Mouse (Mus musculus): ENCODE measurements around the gene Rdm1. TPM values are rescaled to one million over a fixed set of nuclear protein-coding genes. Genes with fewer than 3 reads are reported as not detected.

Gene Rdm1
- polyA plus RNA-seq, 1 experiment from 2014 or later = 24.8 TPM

- H3K9ac ChIP-seq (replicated peaks) = peak within 1 kb of the TSS; percentile 79
- H3K27me3 ChIP-seq = peaks cover 10% of the 10 kb centered on the region
- ATAC-seq = peak; percentile 97
- peak within 1 kb of the TSS; percentile 59 for H3K4me3 ChIP-seq (replicated peaks)
- peak within 1 kb of the TSS; percentile 80 for H3K4me2 ChIP-seq (replicated peaks)
- peaks cover 29% of the 10 kb centered on the region for H3K4me1 ChIP-seq (replicated peaks)
- H3K36me3 ChIP-seq = no peaks in the 10 kb centered on the region
- peak within 1 kb of the TSS; percentile 88 for H3K27ac ChIP-seq
- no peaks in the 10 kb centered on the region for H3K9me3 ChIP-seq
- WGBS = 8% methylated on average over 34 of the region's 34 CpGs
These were observed 38.0 kb downstream of the Rdm1 start, which contains the start of gene Arl4d for GRCm38 (mm10) chr11:101664825-101665635. Arl4d (plus strand) TSS chr11:101665541.

GRCm38 (mm10) chr11:101665636-101665992 is 38.6 kb downstream of the Rdm1 start:
- Histone ChIP-seq H3K9ac (replicated peaks) (peak overlapping the region; percentile 79), H3K27ac (peak overlapping the region; percentile 88), H3K9me3 (no peaks in the 10 kb centered on the region), H3K4me3 (replicated peaks) (peak overlapping the region; percentile 59), H3K27me3 (peaks cover 10% of the 10 kb centered on the region), H3K4me2 (replicated peaks) (peak overlapping the region; percentile 80), H3K4me1 (replicated peaks) (peaks cover 29% of the 10 kb centered on the region), H3K36me3 (no peaks in the 10 kb centered on the region)
- no peak for ATAC-seq
- 1% methylated on average over 24 of the region's 24 CpGs for WGBS

GRCm38 (mm10) chr11:101666626-101667345 is 39.8 kb downstream of the Rdm1 start:
- ATAC-seq = no peak
- Histone ChIP-seq H3K9ac (replicated peaks) (peak overlapping the region; percentile 36; the same call in 1 of the 2 replicates), H3K4me3 (replicated peaks) (peak overlapping the region; percentile 59), H3K9me3 (no peaks in the 10 kb centered on the region), H3K27me3 (peaks cover 10% of the 10 kb centered on the region), H3K4me2 (replicated peaks) (peak overlapping the region; percentile 80), H3K36me3 (no peaks in the 10 kb centered on the region), H3K27ac (no peak overlapping the region), H3K4me1 (replicated peaks) (peaks cover 29% of the 10 kb centered on the region)
- WGBS = 84% methylated on average over 28 of the region's 28 CpGs

GRCm38 (mm10) chr11:101667871-101668532 is 41.0 kb downstream of the Rdm1 start:
- no peak for ATAC-seq
- peak overlapping the region; percentile 80 for H3K4me2 ChIP-seq (replicated peaks)
- WGBS = 74% methylated on average over 14 of the region's 14 CpGs

GRCm38 (mm10) chr11:101668546-101669261 is 41.7 kb downstream of the Rdm1 start:
- Histone ChIP-seq H3K9ac (replicated peaks) (no peak overlapping the region), H3K27ac (no peak overlapping the region), H3K36me3 (no peaks in the 10 kb centered on the region), H3K27me3 (peaks cover 10% of the 10 kb centered on the region), H3K4me1 (replicated peaks) (peaks cover 29% of the 10 kb centered on the region), H3K4me2 (replicated peaks) (no peak overlapping the region), H3K9me3 (no peaks in the 10 kb centered on the region), H3K4me3 (replicated peaks) (no peak overlapping the region)
- ATAC-seq = no peak
- 57% methylated on average over 13 of the region's 13 CpGs for WGBS

More at GRCm38 (mm10) chr11:101667871-101668532, 41.0 kb downstream of the Rdm1 start:
- Histone ChIP-seq H3K27ac (no peak overlapping the region), H3K4me1 (replicated peaks) (peaks cover 29% of the 10 kb centered on the region), H3K27me3 (peaks cover 10% of the 10 kb centered on the region), H3K9me3 (no peaks in the 10 kb centered on the region), H3K4me3 (replicated peaks) (no peak overlapping the region), H3K9ac (replicated peaks) (no peak overlapping the region), H3K36me3 (no peaks in the 10 kb centered on the region)

GRCm38 (mm10) chr11:101670334-101670733 is 43.3 kb downstream of the Rdm1 start:
- H3K9me3 ChIP-seq = no peaks in the 10 kb centered on the region

GRCm38 (mm10) chr11:101671255-101671654 is 44.3 kb downstream of the Rdm1 start:
- no peak overlapping the region for H3K27ac ChIP-seq
- no peak overlapping the region for H3K4me2 ChIP-seq (replicated peaks)
- no peak overlapping the region for H3K4me3 ChIP-seq (replicated peaks)
- ATAC-seq = no peak
- H3K9ac ChIP-seq (replicated peaks) = no peak overlapping the region
- H3K9me3 ChIP-seq = no peaks in the 10 kb centered on the region
- no peaks in the 10 kb centered on the region for H3K36me3 ChIP-seq
- WGBS = 93% methylated on average over 4 of the region's 4 CpGs
- H3K4me1 ChIP-seq (replicated peaks) = peaks cover 20% of the 10 kb centered on the region
- H3K27me3 ChIP-seq = peaks cover 9% of the 10 kb centered on the region

More at GRCm38 (mm10) chr11:101670334-101670733, 43.3 kb downstream of the Rdm1 start:
- H3K4me1 ChIP-seq (replicated peaks) = peaks cover 25% of the 10 kb centered on the region
- H3K27me3 ChIP-seq = peaks cover 10% of the 10 kb centered on the region
- no peak overlapping the region for H3K4me3 ChIP-seq (replicated peaks)
- H3K4me2 ChIP-seq (replicated peaks) = no peak overlapping the region
- H3K36me3 ChIP-seq = no peaks in the 10 kb centered on the region
- 89% methylated on average over 1 of the region's 1 CpGs for WGBS
- H3K27ac ChIP-seq = no peak overlapping the region
- no peak overlapping the region for H3K9ac ChIP-seq (replicated peaks)
- no peak for ATAC-seq

- H3K27ac ChIP-seq = no peak overlapping the region
- no peaks in the 10 kb centered on the region for H3K27me3 ChIP-seq
- H3K36me3 ChIP-seq = no peaks in the 10 kb centered on the region
- no peak overlapping the region for H3K4me3 ChIP-seq (replicated peaks)
- no peak overlapping the region for H3K9ac ChIP-seq (replicated peaks)
- no peak for ATAC-seq
- 38% methylated on average over 16 of the region's 16 CpGs for WGBS
- H3K4me2 ChIP-seq (replicated peaks) = no peak overlapping the region
- peaks cover 11% of the 10 kb centered on the region for H3K4me1 ChIP-seq (replicated peaks)
- H3K9me3 ChIP-seq = no peaks in the 10 kb centered on the region
These were observed 46.1 kb downstream of the Rdm1 start for GRCm38 (mm10) chr11:101673010-101673642.

- no peak for ATAC-seq
- 86% methylated on average over 5 of the region's 5 CpGs for WGBS
- Histone ChIP-seq H3K27me3 (no peaks in the 10 kb centered on the region), H3K9ac (replicated peaks) (no peak overlapping the region), H3K4me1 (replicated peaks) (peaks cover 3% of the 10 kb centered on the region; the same call in 1 of the 2 replicates), H3K27ac (no peak overlapping the region), H3K9me3 (no peaks in the 10 kb centered on the region), H3K36me3 (no peaks in the 10 kb centered on the region), H3K4me3 (replicated peaks) (no peak overlapping the region), H3K4me2 (replicated peaks) (no peak overlapping the region)
These were observed 47.1 kb downstream of the Rdm1 start for GRCm38 (mm10) chr11:101674106-101674505.

GRCm38 (mm10) chr11:101675349-101675748 is 48.4 kb downstream of the Rdm1 start:
- 98% methylated on average over 4 of the region's 4 CpGs for WGBS

GRCm38 (mm10) chr11:101677655-101678054 is 50.7 kb downstream of the Rdm1 start:
- 86% methylated on average over 12 of the region's 12 CpGs for WGBS
- Histone ChIP-seq H3K4me3 (replicated peaks) (no peak overlapping the region), H3K27ac (no peak overlapping the region), H3K27me3 (no peaks in the 10 kb centered on the region), H3K4me1 (replicated peaks) (peaks cover 9% of the 10 kb centered on the region), H3K4me2 (replicated peaks) (no peak overlapping the region), H3K9me3 (no peaks in the 10 kb centered on the region), H3K9ac (replicated peaks) (no peak overlapping the region), H3K36me3 (no peaks in the 10 kb centered on the region)
- no peak for ATAC-seq

More at GRCm38 (mm10) chr11:101675349-101675748, 48.4 kb downstream of the Rdm1 start:
- H3K27ac ChIP-seq = no peak overlapping the region
- H3K4me1 ChIP-seq (replicated peaks) = no peaks in the 10 kb centered on the region; the same call in 1 of the 2 replicates
- H3K9me3 ChIP-seq = no peaks in the 10 kb centered on the region
- no peaks in the 10 kb centered on the region for H3K27me3 ChIP-seq
- no peaks in the 10 kb centered on the region for H3K36me3 ChIP-seq
- H3K4me3 ChIP-seq (replicated peaks) = no peak overlapping the region
- ATAC-seq = no peak
- H3K4me2 ChIP-seq (replicated peaks) = no peak overlapping the region
- no peak overlapping the region for H3K9ac ChIP-seq (replicated peaks)

Measured in midbrain, embryonic 13.5 days (tissue).